Mouse (Mus musculus): ENCODE measurements around the gene Fgfr2.
A peak's percentile ranks its signal among the peaks of the same experiment; 100 is the strongest.

Fgfr2 gene

GRCm38 (mm10) chr7:131582178-131582577 lies 1541.0 kb downstream of the Fgfr2 start:
- Histone ChIP-seq H3K27me3 (ENCODE audit: insufficient read depth, low read length) (no peaks in the 10 kb centered on the region), H3K9me3 (ENCODE audit: low read length) (no peaks in the 10 kb centered on the region), H3K36me3 (ENCODE audit: insufficient read depth, low read length) (no peaks in the 10 kb centered on the region), H3K4me3 (replicated peaks; ENCODE audit: low read length) (no peak overlapping the region), H3K4me1 (replicated peaks; ENCODE audit: low read depth, low read length) (no peaks in the 10 kb centered on the region)
- TF ChIP-seq NANOG (IDR thresholded peaks at IDR 0.05; ENCODE audit: borderline replicate concordance, low read length), result no peak
- TF ChIP-seq CTCF (conservative IDR thresholded peaks at IDR 0.05; ENCODE audit: low read length), result no peak
- no peak for TF ChIP-seq POU5F1 (IDR thresholded peaks at IDR 0.05; ENCODE audit: borderline replicate concordance, low read length)

- Histone ChIP-seq H3K4me3 (replicated peaks; ENCODE audit: low read length) (no peak overlapping the region), H3K27me3 (ENCODE audit: insufficient read depth, low read length) (no peaks in the 10 kb centered on the region), H3K4me1 (replicated peaks; ENCODE audit: low read depth, low read length) (no peaks in the 10 kb centered on the region), H3K36me3 (ENCODE audit: insufficient read depth, low read length) (peaks cover 48% of the 10 kb centered on the region), H3K9me3 (ENCODE audit: low read length) (no peaks in the 10 kb centered on the region)
- TF ChIP-seq CTCF (conservative IDR thresholded peaks at IDR 0.05; ENCODE audit: low read length), result no peak
- TF ChIP-seq POU5F1 (IDR thresholded peaks at IDR 0.05; ENCODE audit: borderline replicate concordance, low read length), result no peak
- TF ChIP-seq NANOG (IDR thresholded peaks at IDR 0.05; ENCODE audit: borderline replicate concordance, low read length), result no peak
Measured at GRCm38 (mm10) chr7:131575246-131575645, 1547.9 kb downstream of the Fgfr2 start.

GRCm38 (mm10) chr7:131560697-131561042 lies 1562.5 kb downstream of the Fgfr2 start:
- no peak for TF ChIP-seq POU5F1 (IDR thresholded peaks at IDR 0.05; ENCODE audit: borderline replicate concordance, low read length)
- no peak for TF ChIP-seq NANOG (IDR thresholded peaks at IDR 0.05; ENCODE audit: borderline replicate concordance, low read length)
- TF ChIP-seq CTCF (conservative IDR thresholded peaks at IDR 0.05; ENCODE audit: low read length), result no peak
- peaks cover 28% of the 10 kb centered on the region for H3K27me3 ChIP-seq (ENCODE audit: insufficient read depth, low read length)
- peaks cover 61% of the 10 kb centered on the region for H3K4me1 ChIP-seq (replicated peaks; ENCODE audit: low read depth, low read length)
- H3K4me3 ChIP-seq (replicated peaks; ENCODE audit: low read length), result peak overlapping the region; percentile 92
- peaks cover 46% of the 10 kb centered on the region for H3K36me3 ChIP-seq (ENCODE audit: insufficient read depth, low read length)
- H3K9me3 ChIP-seq (ENCODE audit: low read length), result no peaks in the 10 kb centered on the region

- H3K4me3 ChIP-seq (replicated peaks; ENCODE audit: low read length), result peak within 1 kb of the TSS; percentile 92
- H3K36me3 ChIP-seq (ENCODE audit: insufficient read depth, low read length), result peaks cover 41% of the 10 kb centered on the region
- peaks cover 60% of the 10 kb centered on the region for H3K4me1 ChIP-seq (replicated peaks; ENCODE audit: low read depth, low read length)
- TF ChIP-seq POU5F1 (IDR thresholded peaks at IDR 0.05; ENCODE audit: borderline replicate concordance, low read length), result no peak
- TF ChIP-seq CTCF (conservative IDR thresholded peaks at IDR 0.05; ENCODE audit: low read length), result no peak
- TF ChIP-seq NANOG (IDR thresholded peaks at IDR 0.05; ENCODE audit: borderline replicate concordance, low read length), result no peak
- H3K27me3 ChIP-seq (ENCODE audit: insufficient read depth, low read length), result peaks cover 34% of the 10 kb centered on the region
- no peaks in the 10 kb centered on the region for H3K9me3 ChIP-seq (ENCODE audit: low read length)
Measured at GRCm38 (mm10) chr7:131559986-131560696, 1563.0 kb downstream of the Fgfr2 start, which contains the start of gene Bub3. TSS of gene Bub3 (plus strand) at chr7:131560222.

GRCm38 (mm10) chr7:131557751-131558150 lies 1565.4 kb downstream of the Fgfr2 start:
- Histone ChIP-seq H3K36me3 (ENCODE audit: insufficient read depth, low read length) (peaks cover 18% of the 10 kb centered on the region), H3K4me1 (replicated peaks; ENCODE audit: low read depth, low read length) (peaks cover 62% of the 10 kb centered on the region), H3K27me3 (ENCODE audit: insufficient read depth, low read length) (peaks cover 57% of the 10 kb centered on the region), H3K4me3 (replicated peaks; ENCODE audit: low read length) (no peak overlapping the region), H3K9me3 (ENCODE audit: low read length) (no peaks in the 10 kb centered on the region)
- TF ChIP-seq POU5F1 (IDR thresholded peaks at IDR 0.05; ENCODE audit: borderline replicate concordance, low read length), result no peak
- no peak for TF ChIP-seq NANOG (IDR thresholded peaks at IDR 0.05; ENCODE audit: borderline replicate concordance, low read length)
- TF ChIP-seq CTCF (conservative IDR thresholded peaks at IDR 0.05; ENCODE audit: low read length), result no peak

- Histone ChIP-seq H3K4me3 (replicated peaks; ENCODE audit: low read length) (peak overlapping the region; percentile 77), H3K36me3 (ENCODE audit: insufficient read depth, low read length) (peaks cover 7% of the 10 kb centered on the region), H3K4me1 (replicated peaks; ENCODE audit: low read depth, low read length) (peaks cover 61% of the 10 kb centered on the region), H3K9me3 (ENCODE audit: low read length) (no peaks in the 10 kb centered on the region), H3K27me3 (ENCODE audit: insufficient read depth, low read length) (peaks cover 67% of the 10 kb centered on the region)
- TF ChIP-seq POU5F1 (IDR thresholded peaks at IDR 0.05; ENCODE audit: borderline replicate concordance, low read length), result no peak
- TF ChIP-seq NANOG (IDR thresholded peaks at IDR 0.05; ENCODE audit: borderline replicate concordance, low read length), result no peak
- TF ChIP-seq CTCF (conservative IDR thresholded peaks at IDR 0.05; ENCODE audit: low read length), result no peak
Measured at GRCm38 (mm10) chr7:131556541-131557271, 1566.4 kb downstream of the Fgfr2 start.

- H3K4me1 ChIP-seq (replicated peaks; ENCODE audit: low read depth, low read length), result peaks cover 62% of the 10 kb centered on the region
- TF ChIP-seq POU5F1 (IDR thresholded peaks at IDR 0.05; ENCODE audit: borderline replicate concordance, low read length) (no peak), CTCF (conservative IDR thresholded peaks at IDR 0.05; ENCODE audit: low read length) (no peak), NANOG (IDR thresholded peaks at IDR 0.05; ENCODE audit: borderline replicate concordance, low read length) (no peak)
- peaks cover 2% of the 10 kb centered on the region; the same call in 1 of the 2 replicates for H3K36me3 ChIP-seq (ENCODE audit: insufficient read depth, low read length)
- peak overlapping the region; percentile 72 for H3K4me3 ChIP-seq (replicated peaks; ENCODE audit: low read length)
- H3K9me3 ChIP-seq (ENCODE audit: low read length), result no peaks in the 10 kb centered on the region
- peaks cover 73% of the 10 kb centered on the region for H3K27me3 ChIP-seq (ENCODE audit: insufficient read depth, low read length)
Measured at GRCm38 (mm10) chr7:131556116-131556515, 1567.0 kb downstream of the Fgfr2 start.

- peak overlapping the region; percentile 72 for H3K4me3 ChIP-seq (replicated peaks; ENCODE audit: low read length)
- peaks cover 79% of the 10 kb centered on the region for H3K27me3 ChIP-seq (ENCODE audit: insufficient read depth, low read length)
Measured at GRCm38 (mm10) chr7:131555301-131556081, 1567.7 kb downstream of the Fgfr2 start.

More at GRCm38 (mm10) chr7:131555301-131556081, 1567.7 kb downstream of the Fgfr2 start:
- TF ChIP-seq CTCF (conservative IDR thresholded peaks at IDR 0.05; ENCODE audit: low read length) (no peak), NANOG (IDR thresholded peaks at IDR 0.05; ENCODE audit: borderline replicate concordance, low read length) (no peak), POU5F1 (IDR thresholded peaks at IDR 0.05; ENCODE audit: borderline replicate concordance, low read length) (no peak)
- no peaks in the 10 kb centered on the region for H3K9me3 ChIP-seq (ENCODE audit: low read length)
- no peaks in the 10 kb centered on the region for H3K36me3 ChIP-seq (ENCODE audit: insufficient read depth, low read length)
- H3K4me1 ChIP-seq (replicated peaks; ENCODE audit: low read depth, low read length), result peaks cover 65% of the 10 kb centered on the region

All from E14TG2a.4 (cell line).